In genomic region chr9:22468170-22468898, GRCm38 (mm10) we compare ENCODE assay signal across 9 mouse cellular contexts. TPM values are rescaled to one million over a fixed set of nuclear protein-coding genes. Genes with fewer than 3 reads are reported as not detected.
DNase-seq lines count a peak whose midpoint lies in the region; ATAC-seq and TF ChIP-seq lines count a peak whose summit lies in the region.
"Had no signal": no experiment of that assay in that cellular context is flagged by ENCODE, and none has a peak within 500 bp of the region (broad histone marks: within the 10 kb centered on the region; RNA-seq: fewer than 3 reads in every experiment).

No protein-coding gene starts in this region.

- 3% methylated on average over 34 of the region's 43 CpGs for WGBS in intestine, embryonic 15.5 days
- 2% methylated on average over 38 of the region's 43 CpGs for WGBS in liver, embryonic 12.5 days (ENCODE audit: insufficient replicate concordance)
- WGBS in stomach, embryonic 16.5 days: 4% methylated on average over 37 of the region's 43 CpGs

- peak; percentile 89 for DNase-seq in 3134 (ENCODE audit: extremely low read depth, insufficient read length, low spot score)
- DNase-seq in ES-CJ7 (ENCODE audit: low read depth, low spot score): peak; percentile 70
- DNase-seq in cerebellum, adult 9-10 months: peak; percentile 67
- peak; percentile 81 for DNase-seq in gastrocnemius, adult 2 months

- peak overlapping the region; percentile 92 for H3K27ac ChIP-seq in gastrocnemius, adult 2 months
- H3K27ac ChIP-seq in intestine, embryonic 15.5 days: peak overlapping the region; percentile 88
- peak overlapping the region; percentile 84 for H3K27ac ChIP-seq in liver, embryonic 12.5 days
- peak overlapping the region; percentile 86 for H3K27ac ChIP-seq in stomach, embryonic 16.5 days (ENCODE audit: low read length)

- peak; percentile 95 for ATAC-seq in intestine, embryonic 15.5 days
- peak; percentile 87 for ATAC-seq in liver, embryonic 12.5 days
- peak; percentile 68 for ATAC-seq in monocyte, adult 5-6 weeks (replicated peaks; ENCODE audit: insufficient number of reproducible peaks, low FRiP score, low TSS enrichment, poor library complexity, severe bottlenecking)
- peak; percentile 94 for ATAC-seq in stomach, embryonic 16.5 days (ENCODE audit: insufficient read depth, low FRiP score)

- H3K36me3 ChIP-seq in intestine, embryonic 15.5 days: no peaks in the 10 kb centered on the region
- peaks cover 24% of the 10 kb centered on the region for H3K36me3 ChIP-seq in liver, embryonic 12.5 days
- no peaks in the 10 kb centered on the region for H3K36me3 ChIP-seq in stomach, embryonic 16.5 days (ENCODE audit: control insufficient read depth, insufficient read depth, low read length)

- H3K9me3 ChIP-seq in intestine, embryonic 15.5 days: no peaks in the 10 kb centered on the region
- no peaks in the 10 kb centered on the region for H3K9me3 ChIP-seq in liver, embryonic 12.5 days (replicated peaks)
- H3K9me3 ChIP-seq in stomach, embryonic 16.5 days (replicated peaks; ENCODE audit: control insufficient read depth, low read length): no peaks in the 10 kb centered on the region

- H3K4me3 ChIP-seq in gastrocnemius, adult 2 months: peak overlapping the region; percentile 79
- H3K4me3 ChIP-seq in intestine, embryonic 15.5 days (replicated peaks): peak overlapping the region; percentile 75
- H3K4me3 ChIP-seq in liver, embryonic 12.5 days: peak overlapping the region; percentile 82
- H3K4me3 ChIP-seq in stomach, embryonic 16.5 days (replicated peaks; ENCODE audit: low read length): peak overlapping the region; percentile 87

- H3K4me1 ChIP-seq in intestine, embryonic 15.5 days (replicated peaks): no peaks in the 10 kb centered on the region
- peaks cover 17% of the 10 kb centered on the region for H3K4me1 ChIP-seq in liver, embryonic 12.5 days
- H3K4me1 ChIP-seq in stomach, embryonic 16.5 days (ENCODE audit: control insufficient read depth, insufficient read depth, low read length): peaks cover 5% of the 10 kb centered on the region; the same call in 1 of the 2 replicates

- H3K4me2 ChIP-seq in intestine, embryonic 15.5 days (replicated peaks): peak overlapping the region; percentile 66
- peak overlapping the region; percentile 99 for H3K4me2 ChIP-seq in liver, embryonic 12.5 days
- H3K4me2 ChIP-seq in stomach, embryonic 16.5 days (ENCODE audit: low read depth, low read length): peak overlapping the region; percentile 69

- intact Hi-C loops in gastrocnemius, adult 2 months (cut with DNase I): loop anchor here (5.0 kb wide), 1 partner anchor 56 kb away; the partner anchor contains the start of gene 9530077C05Rik

- H3K9ac ChIP-seq in intestine, embryonic 15.5 days: peak overlapping the region; percentile 88
- H3K9ac ChIP-seq in liver, embryonic 12.5 days: peak overlapping the region; percentile 91
- peak overlapping the region; percentile 97 for H3K9ac ChIP-seq in stomach, embryonic 16.5 days (ENCODE audit: low read length)

- H3K27me3 ChIP-seq in intestine, embryonic 15.5 days (replicated peaks): no peaks in the 10 kb centered on the region
- H3K27me3 ChIP-seq in liver, embryonic 12.5 days (replicated peaks): no peaks in the 10 kb centered on the region
- H3K27me3 ChIP-seq in stomach, embryonic 16.5 days (ENCODE audit: control insufficient read depth, insufficient read depth, low read length): no peaks in the 10 kb centered on the region

- no peak for TF ChIP-seq CTCF in gastrocnemius, adult 2 months (IDR thresholded peaks at IDR 0.05)

RNA-seq across cellular contexts. Expression of gene Rp9, which starts 1.2 kb away (rescaled TPM):
- 10 to 100 TPM; 32.2 to 39.1 TPM for total RNA-seq in gastrocnemius, adult 2 months (2021)
- 70.1 and 73.2 TPM in 2 replicates for polyA plus RNA-seq in intestine, embryonic 15.5 days (2015; fragmentation: Nextera tagmentation; extraction: Ambion mirVana)
- polyA plus RNA-seq in liver, embryonic 12.5 days (2016; fragmentation: Nextera tagmentation; extraction: Ambion mirVana): 55.7 and 56.0 TPM in 2 replicates
- total RNA-seq in monocyte, adult 5-6 weeks (2017): 99.7 to 169 TPM (median 157 TPM) in 3 replicates
- polyA plus RNA-seq in stomach, embryonic 16.5 days (2015; fragmentation: Nextera tagmentation; extraction: Ambion mirVana): 51.8 and 56.8 TPM in 2 replicates

RNA-seq across cellular contexts. Expression of gene Bbs9, which starts 7.2 kb away (rescaled TPM):
- total RNA-seq in gastrocnemius, adult 2 months (2021): 10 to 100 TPM in 1 of 2 experiments, 1 to 10 TPM in 1; 9.5 to 11.5 TPM
- polyA plus RNA-seq in intestine, embryonic 15.5 days (2015; fragmentation: Nextera tagmentation; extraction: Ambion mirVana): 11.8 and 13.1 TPM in 2 replicates
- polyA plus RNA-seq in liver, embryonic 12.5 days (2016; fragmentation: Nextera tagmentation; extraction: Ambion mirVana): 4.8 and 5.4 TPM in 2 replicates
- total RNA-seq in monocyte, adult 5-6 weeks (2017): 8.6 to 16.6 TPM (median 15.6 TPM) in 3 replicates
- polyA plus RNA-seq in stomach, embryonic 16.5 days (2015; fragmentation: Nextera tagmentation; extraction: Ambion mirVana): 11.5 and 12.2 TPM in 2 replicates

RNA-seq across cellular contexts. Expression of gene Gm17545, which starts 14.2 kb away (rescaled TPM):
- total RNA-seq in gastrocnemius, adult 2 months (2021): not detected
- not detected in 2 replicates for polyA plus RNA-seq in intestine, embryonic 15.5 days (2015; fragmentation: Nextera tagmentation; extraction: Ambion mirVana)
- not detected in 2 replicates for polyA plus RNA-seq in liver, embryonic 12.5 days (2016; fragmentation: Nextera tagmentation; extraction: Ambion mirVana)
- total RNA-seq in monocyte, adult 5-6 weeks (2017): not detected in 3 replicates
- polyA plus RNA-seq in stomach, embryonic 16.5 days (2015; fragmentation: Nextera tagmentation; extraction: Ambion mirVana): not detected in 2 replicates
- total RNA-seq: heart, adult 18-20 months had no signal

RNA-seq across cellular contexts. Expression of gene 9530077C05Rik, which starts 57.0 kb away (rescaled TPM):
- total RNA-seq in gastrocnemius, adult 2 months (2021): under 1 TPM; 0.36 to 0.59 TPM
- 2.9 and 4.4 TPM in 2 replicates for polyA plus RNA-seq in intestine, embryonic 15.5 days (2015; fragmentation: Nextera tagmentation; extraction: Ambion mirVana)
- 2.1 and 2.2 TPM in 2 replicates for polyA plus RNA-seq in liver, embryonic 12.5 days (2016; fragmentation: Nextera tagmentation; extraction: Ambion mirVana)
- total RNA-seq in monocyte, adult 5-6 weeks (2017): 0.97 TPM in 1 of 3 replicates, not detected in the others
- polyA plus RNA-seq in stomach, embryonic 16.5 days (2015; fragmentation: Nextera tagmentation; extraction: Ambion mirVana): 4.4 and 5.3 TPM in 2 replicates

Comparison
In these comparisons a context has a peak if more than half of its experiments do, and no peak if none do; other contexts are left out.
1. Peak in every context shown above with its lines: DNase-seq, ATAC-seq, H3K4me3 ChIP-seq and H3K27ac ChIP-seq.